Comparison of ENCODE assay signal across 8 mouse cellular contexts in the genomic region with DNA sequence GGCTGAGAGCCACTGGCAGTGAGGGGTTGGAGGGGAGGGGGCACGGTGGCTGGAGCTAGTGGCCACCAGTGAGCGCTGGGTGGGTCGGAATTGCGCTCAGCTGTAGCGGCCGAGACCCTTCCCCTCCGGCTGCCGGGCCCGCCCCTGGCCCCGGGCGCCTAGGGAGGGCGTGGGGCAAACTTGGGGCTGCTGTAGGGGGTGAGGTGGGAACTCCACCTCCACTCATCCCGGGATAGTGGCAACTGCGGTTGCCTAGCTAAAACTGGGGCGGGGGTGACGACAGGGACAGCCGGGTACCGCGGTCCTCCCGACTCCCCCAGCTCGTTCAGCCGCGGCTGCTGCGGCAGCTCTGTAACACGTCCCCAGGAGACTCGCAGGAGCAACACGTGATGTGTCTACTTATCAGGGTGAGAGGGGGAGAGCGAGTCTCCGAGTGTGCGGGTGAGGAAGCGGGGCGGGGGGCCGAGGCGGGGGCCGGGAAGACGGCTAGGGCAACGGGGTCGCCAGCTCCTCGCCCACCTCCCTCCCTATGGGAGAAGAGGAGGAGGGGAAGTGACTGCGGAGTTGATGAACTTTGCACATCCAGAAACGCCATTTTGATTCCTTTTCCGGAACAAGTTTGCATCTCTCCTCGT. TPM values are rescaled to one million over a fixed set of nuclear protein-coding genes. Genes with fewer than 3 reads are reported as not detected.
A peak's percentile ranks its signal among the peaks of the same experiment; 100 is the strongest.
DNase-seq lines count a peak whose midpoint lies in the region; ATAC-seq and TF ChIP-seq lines count a peak whose summit lies in the region.

No protein-coding gene starts in this region.

- peak; percentile 68 for ATAC-seq in forebrain, embryonic 16.5 days
- ATAC-seq in megakaryocyte progenitor cell, adult 5-6 weeks (replicated peaks; ENCODE audit: poor library complexity): peak; percentile 49

- no peaks in the 10 kb centered on the region for H3K27me3 ChIP-seq in ES-Bruce4 (ENCODE audit: control insufficient read depth, insufficient read depth, low read length, poor library complexity, severe bottlenecking)
- H3K27me3 ChIP-seq in forebrain, embryonic 16.5 days (replicated peaks; ENCODE audit: control insufficient read depth, insufficient read depth, low read length): peaks cover 34% of the 10 kb centered on the region
- peaks cover 34% of the 10 kb centered on the region for H3K27me3 ChIP-seq in hindbrain, embryonic 10.5 days (ENCODE audit: insufficient read depth, poor library complexity, severe bottlenecking)

- H3K27ac ChIP-seq in ES-Bruce4 (ENCODE audit: insufficient read depth, low read length): no peak overlapping the region
- no peak overlapping the region for H3K27ac ChIP-seq in forebrain, embryonic 16.5 days (ENCODE audit: low read length)
- peak overlapping the region; percentile 94 for H3K27ac ChIP-seq in hindbrain, embryonic 10.5 days

- H3K36me3 ChIP-seq in ES-Bruce4 (ENCODE audit: control insufficient read depth, insufficient read depth, low read length, poor library complexity, severe bottlenecking): no peaks in the 10 kb centered on the region
- no peaks in the 10 kb centered on the region for H3K36me3 ChIP-seq in forebrain, embryonic 16.5 days (ENCODE audit: control insufficient read depth, insufficient read depth)
- no peaks in the 10 kb centered on the region for H3K36me3 ChIP-seq in hindbrain, embryonic 10.5 days

- peaks cover 2% of the 10 kb centered on the region for H3K4me1 ChIP-seq in ES-Bruce4 (ENCODE audit: control insufficient read depth, insufficient read depth, low read length)
- H3K4me1 ChIP-seq in forebrain, embryonic 16.5 days (replicated peaks; ENCODE audit: control insufficient read depth, insufficient read depth, low read length): peaks cover 29% of the 10 kb centered on the region
- H3K4me1 ChIP-seq in hindbrain, embryonic 10.5 days (replicated peaks): peaks cover 55% of the 10 kb centered on the region

- TF ChIP-seq EP300 in ES-Bruce4 (IDR thresholded peaks at IDR 0.05; ENCODE audit: insufficient read depth, low read depth, low read length): 0 out of 2 replicates have a peak, but pooled peaks have one; percentile 1

- TF ChIP-seq CTCF in ES-Bruce4 (IDR thresholded peaks at IDR 0.05; ENCODE audit: low read depth, low read length): no peak

- intact Hi-C loops in left cerebral cortex, postnatal 36 days (cut with DNase I): no loop called here

- H3K4me3 ChIP-seq in ES-Bruce4 (ENCODE audit: low read depth, low read length): peak overlapping the region; percentile 68
- peak overlapping the region; percentile 62 for H3K4me3 ChIP-seq in forebrain, embryonic 16.5 days (replicated peaks; ENCODE audit: low read length)
- H3K4me3 ChIP-seq in hindbrain, embryonic 10.5 days: peak overlapping the region; percentile 91

- peak overlapping the region; percentile 99 for H3K4me2 ChIP-seq in forebrain, embryonic 16.5 days (ENCODE audit: low read length)

- peak overlapping the region; percentile 71 for H3K9ac ChIP-seq in ES-Bruce4 (ENCODE audit: low read depth, poor library complexity, severe bottlenecking)
- H3K9ac ChIP-seq in forebrain, embryonic 16.5 days (replicated peaks; ENCODE audit: low read depth, low read length): peak overlapping the region; percentile 54

- TF ChIP-seq POLR2A in ES-Bruce4 (IDR thresholded peaks at IDR 0.05; ENCODE audit: insufficient read depth, low read length): no peak

- peak; percentile 72 to 78 for DNase-seq in adrenal gland, postnatal 36 days
- peak; percentile 80 for DNase-seq in hindbrain, embryonic 10.5 days (ENCODE audit: low spot score)
- peak; percentile 52 to 56 for DNase-seq in left cerebral cortex, postnatal 36 days (ENCODE audit: low spot score in 2 of 2)
- DNase-seq in right cerebral cortex, postnatal 25 days: peak; percentile 50
- DNase-seq in urinary bladder, postnatal 4 days (ENCODE audit: low spot score in 2 of 2): peak; percentile 58 to 66

- no peaks in the 10 kb centered on the region for H3K9me3 ChIP-seq in ES-Bruce4 (replicated peaks; ENCODE audit: control insufficient read depth, insufficient read depth, low read length, poor library complexity, severe bottlenecking)
- no peaks in the 10 kb centered on the region for H3K9me3 ChIP-seq in forebrain, embryonic 16.5 days (ENCODE audit: control insufficient read depth, low read length)
- H3K9me3 ChIP-seq in hindbrain, embryonic 10.5 days: no peaks in the 10 kb centered on the region

- 0% methylated on average over 42 of the region's 43 CpGs for WGBS in forebrain, embryonic 16.5 days
- WGBS in hindbrain, embryonic 10.5 days: under 1% methylated on average over 43 of the region's 43 CpGs

RNA-seq across cellular contexts. Expression of a gene that starts 47.6 kb away (rescaled TPM):
- 25.9 and 31.5 TPM in 2 replicates for polyA plus RNA-seq in ES-Bruce4 (2011; ENCODE audit: insufficient read depth, insufficient read length, low read depth, missing spikeins)
- 10 to 100 TPM; 54.1 to 71.5 TPM for total RNA-seq in adrenal gland, postnatal 36 days (2021)
- polyA plus RNA-seq in forebrain, embryonic 16.5 days (2015; fragmentation: Nextera tagmentation; extraction: Ambion mirVana): 1.3 and 2.1 TPM in 2 replicates
- polyA plus RNA-seq in hindbrain, embryonic 10.5 days (2016; fragmentation: Nextera tagmentation; extraction: Ambion mirVana): 6.5 and 7.7 TPM in 2 replicates
- 10 to 100 TPM; 20.7 to 44.1 TPM for total RNA-seq in left cerebral cortex, postnatal 36 days (2021)
- 58.0 and 62.9 TPM in 2 replicates for total RNA-seq in megakaryocyte progenitor cell, adult 5-6 weeks (2015)
- 14.7 and 19.4 TPM in 2 replicates for total RNA-seq in megakaryocyte progenitor cell, adult 5-6 weeks (2017)
